Mouse (Mus musculus) small intestine, adult 2 months (tissue): ENCODE measurements at regions not wholly inside any gene's neighbourhood (a gene's known extent, or its start where the extent isn't known, plus 50 kb on each side); places are given as distances from the start of the nearest gene placed in this dataset.

Source experiments
- CTCF ChIP-seq: fragments of 200-500 bp; IDR thresholded peaks from 2 replicates; pipeline ENCODE4 v1.5.1; 2012; ENCODE audit warnings: low read depth, mild to moderate bottlenecking, control low read depth, inconsistent platforms, low read length, moderate library complexity, mixed read lengths; ENCODE audit not compliant: insufficient replicate concordance, insufficient read length; ENCODE audit errors: extremely low read depth
- POLR2A ChIP-seq: fragments of 200-500 bp; IDR thresholded peaks from 2 replicates; pipeline ENCODE4 v1.6.1; 2012; ENCODE audit warnings: low read depth, mild to moderate bottlenecking, control low read depth, inconsistent platforms, low read length, moderate library complexity

- TF ChIP-seq POLR2A (no peak), CTCF (no peak)
These were observed 58.4 kb upstream of the Slc34a2 start for GRCm38 (mm10) chr5:52979458-52979857.
